Mouse (Mus musculus) left cerebral cortex, postnatal 14 days (tissue): Measurements from ENCODE around the gene Dennd2a. TPM values are rescaled to one million over a fixed set of nuclear protein-coding genes. Genes with fewer than 3 reads are reported as not detected.
"Not testable (repeated sequence)": the region's sequence is repeated elsewhere in the genome, so short reads cannot be mapped to it uniquely, and the experiment has no call there.

Experiments used
- DNase-seq, 2 experiments: peaks; one replicate each; pipeline ENCODE4 v3.0.0; 2021 to 2022; ENCODE audit warnings: low spot score in 2 of 2, mixed read lengths in 1 of 2
- intact Hi-C: fragments of 180-260 bp; cut with DNase I; formaldehyde crosslinking; loops from one replicate; pipeline ENCODE4 v1.15.1; 2025
- total RNA-seq, 2 experiments: library from RNA; stranded (reverse); gene quantifications; 2 replicates each; pipeline ENCODE4 v1.2.3; 2021

The Dennd2a gene
- total RNA-seq, 2 experiments from 2014 or later, result 21.4 to 22.7 TPM

- DNase-seq, result no peak
- intact Hi-C loops, result no loop called here
These were observed 124.5 kb downstream of the Dennd2a start for GRCm38 (mm10) chr6:39433174-39433573.

GRCm38 (mm10) chr6:39430722-39431121, 126.9 kb downstream of the Dennd2a start:
- intact Hi-C loops, result no loop called here
- no peak for DNase-seq

- intact Hi-C loops, result no loop called here
- no peak for DNase-seq
These were observed 128.5 kb downstream of the Dennd2a start for GRCm38 (mm10) chr6:39429007-39429788.

GRCm38 (mm10) chr6:39427276-39428003, 130.2 kb downstream of the Dennd2a start:
- no peak for DNase-seq
- intact Hi-C loops, result no loop called here

GRCm38 (mm10) chr6:39426725-39427124, 130.9 kb downstream of the Dennd2a start:
- intact Hi-C loops, result no loop called here
- no peak for DNase-seq

GRCm38 (mm10) chr6:39425181-39425580, 132.5 kb downstream of the Dennd2a start:
- DNase-seq, result no peak
- intact Hi-C loops, result no loop called here

GRCm38 (mm10) chr6:39423686-39424085, 134.0 kb downstream of the Dennd2a start:
- DNase-seq, result no peak
- intact Hi-C loops, result no loop called here

GRCm38 (mm10) chr6:39423130-39423551, 134.5 kb downstream of the Dennd2a start:
- DNase-seq, result peak in 1 of 2 experiments; percentile 32

GRCm38 (mm10) chr6:39420867-39421266, 136.8 kb downstream of the Dennd2a start:
- intact Hi-C loops, result no loop called here
- DNase-seq, result no peak

More at GRCm38 (mm10) chr6:39423130-39423551, 134.5 kb downstream of the Dennd2a start:
- intact Hi-C loops, result no loop called here

GRCm38 (mm10) chr6:39419851-39420721, 137.6 kb downstream of the Dennd2a start, which contains the start of gene Mkrn1:
Gene Mkrn1 (minus strand): TSS chr6:39420462.
- intact Hi-C loops, result no loop called here
- DNase-seq, result peak; percentile 83 to 84

- intact Hi-C loops, result no loop called here
- DNase-seq, result peak in 1 of 2 experiments; percentile 47
These were observed 138.2 kb downstream of the Dennd2a start for GRCm38 (mm10) chr6:39419386-39419850.

- intact Hi-C loops, DNase-seq: not testable (repeated sequence)
These were observed 141.0 kb downstream of the Dennd2a start for GRCm38 (mm10) chr6:39416654-39417053.

GRCm38 (mm10) chr6:39415762-39416161, 141.9 kb downstream of the Dennd2a start:
- intact Hi-C loops, result no loop called here
- DNase-seq, result peak; percentile 80 to 91

GRCm38 (mm10) chr6:39414106-39414505, 143.6 kb downstream of the Dennd2a start:
- intact Hi-C loops, result no loop called here
- DNase-seq, result peak in 1 of 2 experiments; percentile 23

Other genes with a start within 250 kb of the Dennd2a start
- gene Slc37a3, start 180.2 kb downstream of the Dennd2a start, total RNA-seq, result 10 to 100 TPM; 64.9 to 80.9 TPM
- not detected for gene Rab19, start 176.7 kb downstream of the Dennd2a start, total RNA-seq
- gene Mkrn1, start 137.4 kb downstream of the Dennd2a start, total RNA-seq, result 100 to 1,000 TPM; 161 to 180 TPM
- 10 to 100 TPM; 23.2 to 29.0 TPM for gene Adck2, start 16.0 kb upstream of the Dennd2a start, total RNA-seq
- 1 to 10 TPM in 1 of 2 experiments, under 1 TPM in 1; 0.87 to 1.3 TPM for gene Gm42420, start 27.9 kb upstream of the Dennd2a start, total RNA-seq
- gene Ndufb2, start 34.7 kb upstream of the Dennd2a start, total RNA-seq, result 100 to 1,000 TPM; 197 to 204 TPM
- 100 to 1,000 TPM in 1 of 2 experiments, 10 to 100 TPM in 1; 94.5 to 101 TPM for gene Braf, start 167.6 kb upstream of the Dennd2a start, total RNA-seq